Mouse (Mus musculus): ENCODE results near the gene Atp2a3.

The Atp2a3 gene

GRCm38 (mm10) chr11:73037691-73038090, 76.7 kb downstream of the Atp2a3 start:
- no peak for DNase-seq (ENCODE audit: low spot score)

- DNase-seq (ENCODE audit: low spot score), result no peak
Observed at GRCm38 (mm10) chr11:73039102-73039799, 78.3 kb downstream of the Atp2a3 start.
